Mouse (Mus musculus) limb, embryonic 11.5 days (tissue): Measurements from ENCODE around the gene Rhox3e. TPM values are rescaled to one million over a fixed set of nuclear protein-coding genes. Genes with fewer than 3 reads are reported as not detected.

Experiments used
- polyA plus RNA-seq: library from polyadenylated mRNA; unstranded; fragments of >200 nt; fragmentation: Nextera tagmentation; extraction: Ambion mirVana; gene quantifications from 2 replicates; pipeline ENCODE4 v1.2.1, GENCODE M21; 2014

Gene Rhox3e
- polyA plus RNA-seq, 1 experiment from 2014 or later = not detected

Other genes starting within 250 kb of the Rhox3e start
- not detected in 2 replicates for gene Rhox3a2, start 162.0 kb upstream of the Rhox3e start, polyA plus RNA-seq
- not detected in 2 replicates for gene Rhox4a2, start 151.2 kb upstream of the Rhox3e start, polyA plus RNA-seq
- not detected in 2 replicates for gene Rhox2b, start 130.0 kb upstream of the Rhox3e start, polyA plus RNA-seq
- gene Rhox4b, start 109.5 kb upstream of the Rhox3e start, polyA plus RNA-seq = not detected in 2 replicates
- gene Rhox2c, start 88.3 kb upstream of the Rhox3e start, polyA plus RNA-seq = not detected in 2 replicates
- not detected in 2 replicates for gene Rhox3c, start 83.4 kb upstream of the Rhox3e start, polyA plus RNA-seq
- not detected in 2 replicates for gene Rhox4c, start 61.7 kb upstream of the Rhox3e start, polyA plus RNA-seq
- gene Rhox2d, start 48.6 kb upstream of the Rhox3e start, polyA plus RNA-seq = not detected in 2 replicates
- not detected in 2 replicates for gene Rhox4d, start 27.7 kb upstream of the Rhox3e start, polyA plus RNA-seq
- 0.30 TPM in 1 of 2 replicates, not detected in the other for gene Rhox2e, start 11.6 kb upstream of the Rhox3e start, polyA plus RNA-seq
- gene Rhox4e, start 15.4 kb downstream of the Rhox3e start, polyA plus RNA-seq = not detected in 2 replicates
- not detected in 2 replicates for gene Rhox2f, start 29.4 kb downstream of the Rhox3e start, polyA plus RNA-seq
- not detected in 2 replicates for gene Rhox3f, start 39.0 kb downstream of the Rhox3e start, polyA plus RNA-seq
- not detected in 2 replicates for gene Rhox4f, start 65.7 kb downstream of the Rhox3e start, polyA plus RNA-seq
- not detected in 2 replicates for gene Rhox3g, start 86.6 kb downstream of the Rhox3e start, polyA plus RNA-seq
- not detected in 2 replicates for gene Rhox2g, start 101.5 kb downstream of the Rhox3e start, polyA plus RNA-seq
- not detected in 2 replicates for gene Rhox4g, start 109.3 kb downstream of the Rhox3e start, polyA plus RNA-seq
- not detected in 2 replicates for gene Rhox3h, start 126.7 kb downstream of the Rhox3e start, polyA plus RNA-seq
- gene Rhox2h, start 131.3 kb downstream of the Rhox3e start, polyA plus RNA-seq = not detected in 2 replicates